Mouse (Mus musculus) hindbrain, embryonic 16.5 days (tissue): ENCODE measurements around the gene Chmp6. TPM values are rescaled to one million over a fixed set of nuclear protein-coding genes. Genes with fewer than 3 reads are reported as not detected.

ENCODE experiments used
- ATAC-seq: fragments of 200-750 bp; cut with Nextera tagmentation; 2 replicates; pipeline ENCODE4 v1.8.0; 2017; ENCODE audit warnings: moderate TSS enrichment, moderate library complexity
- H3K27ac ChIP-seq: fragments of 300-500 bp; sonication (generic); 2 replicates; pipeline ENCODE4 v1.5.1; 2014; ENCODE audit warnings: low read depth, mild to moderate bottlenecking, control low read depth, low read length, moderate library complexity
- H3K27me3 ChIP-seq: fragments of 300-500 bp; sonication (generic); replicated peaks from 2 replicates; pipeline ENCODE4 v1.6.1; 2014; ENCODE audit warnings: low read length; ENCODE audit not compliant: control insufficient read depth, insufficient read depth
- H3K36me3 ChIP-seq: fragments of 300-500 bp; sonication (generic); 2 replicates; pipeline ENCODE4 v1.6.1; 2014; ENCODE audit warnings: mild to moderate bottlenecking, low read length, moderate library complexity, mixed read lengths; ENCODE audit not compliant: control insufficient read depth, insufficient read depth
- H3K4me1 ChIP-seq: fragments of 300-500 bp; sonication (generic); 2 replicates; pipeline ENCODE4 v1.6.1; 2014; ENCODE audit warnings: low read depth, low read length; ENCODE audit not compliant: control insufficient read depth, insufficient read depth
- H3K4me2 ChIP-seq: fragments of 300-500 bp; sonication (generic); 2 replicates; pipeline ENCODE4 v1.6.1; 2014; ENCODE audit warnings: mild to moderate bottlenecking, low read length, control low read depth, moderate library complexity
- H3K4me3 ChIP-seq: fragments of 300-500 bp; sonication (generic); 2 replicates; pipeline ENCODE4 v1.5.1; 2014; ENCODE audit warnings: mild to moderate bottlenecking, low read length, control low read depth, moderate library complexity
- H3K9ac ChIP-seq: fragments of 300-500 bp; sonication (generic); 2 replicates; pipeline ENCODE4 v1.6.1; 2014; ENCODE audit warnings: low read depth, mild to moderate bottlenecking, control low read depth, low read length, moderate library complexity
- H3K9me3 ChIP-seq: fragments of 300-500 bp; sonication (generic); 2 replicates; pipeline ENCODE4 v1.6.1; 2014; ENCODE audit warnings: mild to moderate bottlenecking, low read length, moderate library complexity; ENCODE audit not compliant: control insufficient read depth
- WGBS: fragments of 180-500 bp; shearing (Covaris S2); extraction: QIAGEN DNeasy Blood & Tissue Kit; methylation state at CpG from one replicate; pipeline ENCODE4 v1.1.7; 2014; 5-methylcytosine and 5-hydroxymethylcytosine counted together
- polyA plus RNA-seq: library from polyadenylated mRNA; unstranded; fragments of >200 nt; fragmentation: Nextera tagmentation; extraction: Ambion mirVana; gene quantifications from 2 replicates; pipeline ENCODE4 v1.2.1, GENCODE M21; 2015

Chmp6 gene
- polyA plus RNA-seq, 1 experiment from 2014 or later, result 114 TPM

DNA sequence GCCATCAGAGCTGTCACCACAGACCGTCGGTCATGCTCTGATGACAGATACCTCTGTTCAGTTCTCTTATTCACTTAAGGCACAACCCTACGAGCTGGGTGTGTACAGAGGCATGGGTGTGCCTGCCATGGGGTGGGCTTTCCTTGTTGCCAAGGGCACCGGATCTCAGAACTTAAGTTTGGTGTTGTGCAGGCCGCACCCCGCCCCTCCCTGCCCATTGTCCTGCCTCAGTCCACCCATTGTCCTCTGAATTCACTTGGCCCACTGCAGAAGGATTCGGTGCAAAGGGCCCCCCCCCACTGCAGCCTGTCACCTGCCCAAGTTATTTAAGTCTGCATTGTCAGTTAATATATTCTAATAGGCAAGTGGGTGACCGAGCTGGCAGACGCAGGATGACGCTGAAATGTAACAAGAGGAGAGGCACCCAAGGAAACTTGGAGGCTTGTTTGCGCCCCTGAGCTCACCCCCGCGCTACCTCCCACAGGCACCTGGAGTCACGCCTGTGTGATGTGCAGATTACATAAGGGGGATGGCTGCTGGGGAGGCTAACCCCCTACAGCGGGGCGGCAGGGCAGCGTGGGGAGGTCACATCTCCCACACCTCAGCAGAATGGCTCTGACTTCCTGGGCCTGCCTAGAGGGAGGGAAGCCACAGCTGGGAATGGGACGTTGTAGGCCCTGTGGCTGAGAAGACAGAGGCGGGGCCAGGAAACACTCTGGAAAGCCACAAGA lies 24.7 kb downstream of the Chmp6 start:
- peaks cover 31% of the 10 kb centered on the region for H3K4me1 ChIP-seq
- no peak overlapping the region for H3K27ac ChIP-seq
- no peak overlapping the region for H3K4me2 ChIP-seq
- H3K4me3 ChIP-seq, result no peak overlapping the region
- 55% methylated on average over 19 of the region's 19 CpGs for WGBS
- no peaks in the 10 kb centered on the region for H3K36me3 ChIP-seq
- H3K9ac ChIP-seq, result no peak overlapping the region
- no peaks in the 10 kb centered on the region for H3K27me3 ChIP-seq
- ATAC-seq, result no peak
- no peaks in the 10 kb centered on the region for H3K9me3 ChIP-seq

DNA sequence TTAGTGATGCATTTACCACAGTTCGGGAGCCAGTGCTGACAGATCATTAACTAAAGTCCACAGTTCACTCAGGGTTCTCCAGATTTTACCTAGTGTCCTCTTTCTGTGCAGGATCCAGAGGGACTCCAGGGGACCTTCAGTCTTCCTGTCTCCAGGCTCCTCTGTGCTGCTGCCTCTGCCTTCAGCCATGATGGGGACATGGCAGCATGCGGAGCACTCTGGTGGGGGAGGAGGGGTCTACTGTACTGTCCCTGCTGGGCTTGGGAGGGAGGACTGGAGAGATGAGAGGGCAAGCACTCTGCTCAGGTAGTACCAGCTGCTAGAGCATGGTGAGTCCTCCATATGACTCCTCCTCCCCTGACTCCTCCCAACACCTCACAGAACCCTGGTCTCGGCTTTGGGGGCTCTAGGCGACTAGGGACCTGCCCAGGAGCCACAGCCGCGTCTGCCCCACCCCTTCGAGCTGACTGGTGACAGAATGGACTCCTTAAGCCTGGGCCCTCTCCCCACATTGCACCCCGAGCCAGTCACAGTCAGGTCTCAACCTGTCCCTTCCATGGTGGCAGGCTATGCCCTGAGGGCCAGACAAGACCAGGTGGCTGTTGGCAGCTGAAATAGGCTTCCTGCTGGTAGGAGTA lies 26.0 kb downstream of the Chmp6 start:
- H3K36me3 ChIP-seq, result no peaks in the 10 kb centered on the region
- H3K4me2 ChIP-seq, result no peak overlapping the region
- H3K27ac ChIP-seq, result no peak overlapping the region
- WGBS, result 59% methylated on average over 8 of the region's 8 CpGs
- H3K27me3 ChIP-seq, result no peaks in the 10 kb centered on the region
- no peak overlapping the region for H3K9ac ChIP-seq
- H3K4me1 ChIP-seq, result peaks cover 37% of the 10 kb centered on the region
- no peaks in the 10 kb centered on the region for H3K9me3 ChIP-seq
- no peak overlapping the region for H3K4me3 ChIP-seq
- no peak for ATAC-seq

DNA sequence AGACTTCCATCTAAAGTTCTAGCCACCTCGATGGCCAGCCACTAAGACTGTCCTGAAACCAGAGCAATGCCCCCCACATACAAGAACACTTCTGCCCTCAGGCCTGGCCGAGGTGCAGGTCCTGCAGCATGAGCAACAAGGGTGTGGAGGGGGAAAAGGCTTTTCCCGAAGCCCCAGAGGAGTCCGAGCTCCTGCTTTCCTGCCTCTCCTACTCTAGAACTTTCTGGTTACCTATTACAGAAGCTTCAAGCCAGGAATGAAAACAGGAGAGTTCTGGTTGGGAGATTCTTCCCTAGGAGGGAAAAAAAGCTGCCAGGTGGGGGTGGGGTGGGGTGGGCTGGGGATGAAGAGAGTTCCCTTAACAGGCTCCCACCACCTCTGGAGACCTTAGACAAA lies 26.5 kb downstream of the Chmp6 start:
- no peak overlapping the region for H3K4me2 ChIP-seq
- no peaks in the 10 kb centered on the region for H3K27me3 ChIP-seq
- no peak overlapping the region for H3K27ac ChIP-seq
- no peak for ATAC-seq
- no peak overlapping the region for H3K4me3 ChIP-seq
- H3K36me3 ChIP-seq, result no peaks in the 10 kb centered on the region
- no peaks in the 10 kb centered on the region for H3K9me3 ChIP-seq
- 58% methylated on average over 4 of the region's 4 CpGs for WGBS
- no peak overlapping the region for H3K9ac ChIP-seq
- peaks cover 37% of the 10 kb centered on the region for H3K4me1 ChIP-seq

DNA sequence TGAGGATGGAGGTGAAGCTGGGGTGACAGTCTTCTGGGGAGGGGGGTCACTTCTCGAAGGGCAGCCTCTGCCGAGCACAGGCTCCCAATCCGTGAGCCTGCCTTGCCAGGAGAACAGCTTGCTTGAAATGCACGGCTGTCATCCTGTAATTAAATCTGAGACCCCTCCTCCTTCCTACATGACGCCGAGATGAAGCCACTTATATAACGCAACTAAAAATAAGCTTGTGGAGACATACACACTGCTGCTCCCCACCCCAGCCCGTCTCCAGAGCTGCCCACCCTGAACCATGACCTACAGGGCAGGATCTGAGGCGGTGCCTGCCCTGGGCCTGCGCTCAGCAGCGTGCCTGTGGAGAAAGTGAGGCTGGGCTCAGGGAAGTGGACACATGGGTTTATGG lies 26.9 kb downstream of the Chmp6 start:
- WGBS, result 42% methylated on average over 11 of the region's 11 CpGs
- Histone ChIP-seq H3K27ac (no peak overlapping the region), H3K36me3 (no peaks in the 10 kb centered on the region), H3K27me3 (no peaks in the 10 kb centered on the region), H3K9me3 (no peaks in the 10 kb centered on the region), H3K4me2 (no peak overlapping the region), H3K4me3 (no peak overlapping the region), H3K9ac (peak overlapping the region; percentile 13; the same call in 1 of the 2 replicates), H3K4me1 (peaks cover 38% of the 10 kb centered on the region)
- ATAC-seq, result no peak

DNA sequence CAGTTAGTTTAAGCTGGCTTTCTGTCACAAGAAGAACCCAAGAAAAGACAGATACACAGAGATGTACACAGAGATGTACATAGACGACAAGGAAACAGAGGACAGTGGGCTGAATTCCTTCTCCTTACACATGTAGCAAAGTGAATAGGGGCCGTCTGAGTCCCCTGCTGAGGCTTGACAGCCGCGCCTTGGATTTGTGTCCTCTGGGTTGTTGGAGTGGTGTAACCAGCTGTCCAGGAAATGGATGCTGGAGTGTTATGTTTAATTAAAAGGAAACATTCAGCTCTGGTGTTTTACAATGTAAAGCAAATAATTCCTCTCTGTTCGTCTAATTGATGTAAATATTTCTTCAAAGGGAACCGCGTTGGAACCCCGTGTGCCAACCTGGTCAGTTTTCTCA lies 28.6 kb downstream of the Chmp6 start:
- WGBS, result 3% methylated on average over 8 of the region's 8 CpGs
- Histone ChIP-seq H3K9ac (peak overlapping the region; percentile 79; the same call in 1 of the 2 replicates), H3K4me2 (peak overlapping the region; percentile 87), H3K4me3 (peak overlapping the region; percentile 72), H3K4me1 (peaks cover 35% of the 10 kb centered on the region), H3K27me3 (no peaks in the 10 kb centered on the region), H3K9me3 (no peaks in the 10 kb centered on the region), H3K36me3 (no peaks in the 10 kb centered on the region), H3K27ac (0 out of 2 replicates have a peak overlapping the region, but pooled peaks have one; percentile 18)
- ATAC-seq, result no peak

DNA sequence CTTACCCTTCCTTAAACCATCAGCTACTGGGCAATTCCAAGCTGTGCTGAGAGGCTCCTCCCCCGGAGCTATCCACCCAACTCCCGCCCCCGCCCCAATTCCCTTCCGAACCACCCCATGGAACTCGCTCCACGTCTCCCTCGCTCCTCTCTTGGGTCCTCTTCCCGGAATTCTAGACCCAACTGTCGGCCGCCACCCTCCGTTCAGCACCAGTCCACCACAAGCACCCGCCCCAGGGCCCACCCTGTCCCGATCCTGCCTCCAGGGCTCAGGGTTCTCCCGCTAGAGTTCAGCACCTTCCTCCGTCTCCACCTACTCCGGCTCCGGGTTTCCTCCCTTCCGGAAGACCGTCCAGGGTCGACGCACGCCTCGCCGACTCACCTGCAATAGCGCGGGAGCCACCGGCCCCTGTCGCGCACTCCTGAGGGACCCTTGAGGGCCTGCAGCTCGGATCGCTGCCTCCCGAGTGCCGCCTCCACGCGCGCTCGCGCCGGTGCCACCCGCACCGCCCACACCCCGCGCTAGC lies 29.0 kb downstream of the Chmp6 start:
- Histone ChIP-seq H3K27ac (peak overlapping the region; percentile 84), H3K9ac (peak overlapping the region; percentile 79), H3K4me2 (peak overlapping the region; percentile 87), H3K4me1 (peaks cover 31% of the 10 kb centered on the region), H3K27me3 (no peaks in the 10 kb centered on the region), H3K9me3 (no peaks in the 10 kb centered on the region), H3K36me3 (no peaks in the 10 kb centered on the region), H3K4me3 (peak overlapping the region; percentile 72)
- peak; percentile 4; the same call in 1 of the 2 replicates for ATAC-seq
- WGBS, result under 1% methylated on average over 42 of the region's 43 CpGs

DNA sequence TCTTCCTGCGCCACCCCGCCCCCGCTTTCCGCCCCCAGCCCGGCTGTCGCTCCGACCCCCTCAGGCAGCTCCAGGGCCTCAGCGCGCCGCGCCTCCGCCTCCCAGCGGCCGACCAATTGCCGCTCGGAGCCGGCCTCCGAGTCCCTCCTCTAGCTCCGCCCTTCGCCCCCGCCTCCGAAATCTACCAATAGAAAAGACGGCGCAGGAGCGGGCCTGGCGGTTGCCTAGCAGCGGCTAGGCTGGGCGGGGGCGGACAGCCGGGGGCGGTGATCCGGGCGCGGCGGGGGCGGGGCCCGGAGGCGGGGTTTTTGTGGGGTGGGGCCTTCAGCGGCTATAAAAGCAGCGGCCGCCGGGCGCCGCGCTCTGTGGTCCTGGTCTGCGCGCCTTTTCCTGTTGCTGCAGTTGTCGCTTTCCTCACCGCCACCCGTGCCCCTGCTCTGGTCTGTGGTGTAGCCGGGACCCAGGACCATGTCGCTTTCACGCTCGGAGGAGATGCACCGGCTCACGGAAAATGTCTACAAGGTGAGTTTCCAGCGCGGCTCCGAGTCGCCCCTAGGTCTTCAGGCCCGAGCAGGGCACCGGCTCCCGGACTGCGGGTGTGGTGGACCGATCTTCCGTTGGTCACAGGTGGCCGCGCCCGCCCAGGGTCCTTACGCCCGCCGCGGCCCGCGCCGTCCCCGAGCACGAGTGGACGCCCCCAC lies 29.6 kb downstream of the Chmp6 start, which contains the start of gene Baiap2:
Baiap2 (plus strand) TSS at position 37 of the 701 bp plus-strand sequence.
- Histone ChIP-seq H3K9me3 (no peaks in the 10 kb centered on the region), H3K4me3 (peak within 1 kb of the TSS; percentile 72), H3K27me3 (no peaks in the 10 kb centered on the region), H3K27ac (peak within 1 kb of the TSS; percentile 84), H3K36me3 (no peaks in the 10 kb centered on the region), H3K9ac (peak within 1 kb of the TSS; percentile 79), H3K4me2 (peak within 1 kb of the TSS; percentile 93), H3K4me1 (peaks cover 28% of the 10 kb centered on the region)
- ATAC-seq, result peak; percentile 98
- under 1% methylated on average over 46 of the region's 79 CpGs for WGBS

DNA sequence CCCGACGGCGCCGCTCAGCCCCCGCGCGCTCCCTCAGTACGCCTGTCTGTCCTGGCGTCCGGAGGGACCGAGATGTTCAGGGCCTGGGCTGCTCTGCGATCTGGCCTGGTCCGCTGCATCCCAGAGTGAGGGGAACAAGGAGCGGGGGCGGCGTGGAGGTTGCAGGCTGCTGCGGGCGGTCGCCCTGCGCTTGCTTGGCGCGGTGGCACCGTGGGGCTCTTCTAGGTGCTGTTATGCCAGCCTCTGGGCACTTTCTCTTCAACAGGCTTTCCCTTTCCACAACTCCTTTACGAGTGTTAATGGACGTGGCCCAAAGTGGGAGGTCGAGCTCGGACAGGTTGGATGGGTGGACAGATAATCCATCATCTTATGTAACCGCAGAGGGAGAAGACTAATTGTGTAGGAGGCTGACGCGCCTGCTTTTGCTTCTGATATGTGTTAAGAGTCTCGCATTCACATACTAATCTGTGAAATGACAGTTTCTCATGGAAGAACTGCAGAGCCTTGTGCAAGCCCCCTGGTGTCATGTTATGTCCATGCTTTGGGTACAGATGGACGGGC lies 30.3 kb downstream of the Chmp6 start:
- ATAC-seq, result no peak; the same call in 1 of the 2 replicates
- Histone ChIP-seq H3K9me3 (no peaks in the 10 kb centered on the region), H3K9ac (peak overlapping the region; percentile 72), H3K4me1 (peaks cover 31% of the 10 kb centered on the region), H3K36me3 (no peaks in the 10 kb centered on the region), H3K27ac (peak overlapping the region; percentile 66), H3K4me3 (peak overlapping the region; percentile 72), H3K27me3 (no peaks in the 10 kb centered on the region), H3K4me2 (peak overlapping the region; percentile 93)
- 3% methylated on average over 28 of the region's 32 CpGs for WGBS
